Mouse (Mus musculus) G1E (cell line): ENCODE measurements around the gene Cirbp. TPM values are rescaled to one million over a fixed set of nuclear protein-coding genes. Genes with fewer than 3 reads are reported as not detected.

Experiments used
- ATAC-seq: 2 replicates; pipeline ENCODE4 v1.8.0; 2016; ENCODE audit warnings: mild to moderate bottlenecking; ENCODE audit not compliant: insufficient number of reproducible peaks, poor library complexity, low FRiP score, severe bottlenecking; ENCODE audit errors: extremely low read depth
- DNase-seq: peaks from one replicate; pipeline ENCODE4 v3.0.0; 2012; ENCODE audit warnings: low spot score
- H3K27me3 ChIP-seq: 2 replicates; pipeline ENCODE4 v1.6.1; 2012; ENCODE audit warnings: mild to moderate bottlenecking, low read length, inconsistent platforms; ENCODE audit not compliant: insufficient read depth
- H3K36me3 ChIP-seq: replicated peaks from 2 replicates; pipeline ENCODE3; 2012; ENCODE audit warnings: mild to moderate bottlenecking, inconsistent platforms
- H3K4me1 ChIP-seq: 2 replicates; pipeline ENCODE4 v1.6.1; 2012; ENCODE audit warnings: low read depth, low read length, inconsistent platforms, mixed read lengths; ENCODE audit not compliant: insufficient read depth
- H3K4me3 ChIP-seq: 2 replicates; pipeline ENCODE4 v1.5.1; 2012; ENCODE audit warnings: low read depth, mild to moderate bottlenecking, inconsistent platforms, low read length, moderate library complexity, mixed read lengths
- H3K9me3 ChIP-seq: replicated peaks from 2 replicates; pipeline ENCODE4 v1.6.1; 2012; ENCODE audit warnings: inconsistent platforms
- CTCF ChIP-seq: IDR thresholded peaks from 2 replicates; pipeline ENCODE4 v1.5.1; 2012; ENCODE audit warnings: low read depth, low read length, inconsistent platforms, mixed read lengths
- GATA1 ChIP-seq: IDR thresholded peaks from 2 replicates; pipeline ENCODE4 v1.6.1; 2012; ENCODE audit warnings: borderline replicate concordance, low read length, inconsistent platforms, mixed read lengths
- GATA2 ChIP-seq: IDR thresholded peaks from 2 replicates; pipeline ENCODE4 v1.6.1; 2012; ENCODE audit warnings: low read depth, low read length, inconsistent platforms, borderline replicate concordance
- POLR2AphosphoS5 ChIP-seq: IDR thresholded peaks from 2 replicates; pipeline ENCODE4 v1.6.1; 2012; ENCODE audit warnings: low read depth, low read length, inconsistent platforms; ENCODE audit not compliant: insufficient replicate concordance
- TAL1 ChIP-seq: conservative IDR thresholded peaks from 2 replicates; pipeline ENCODE4 v1.6.1; 2012; ENCODE audit warnings: low read depth, low read length, inconsistent platforms, mixed read lengths
- polyA plus RNA-seq: library from polyadenylated mRNA; stranded (reverse); fragments of >175 nt; gene quantifications from 2 replicates; pipeline ENCODE4 v1.2.3, GENCODE M21; 2012
- total RNA-seq, 2 experiments: library from RNA; stranded (forward) in 1 of 2; stranded (reverse) in 1 of 2; fragments of 200-1000 nt in 1 of 2; fragments of >200 nt in 1 of 2; fragmentation: Nextera tagmentation in 1 of 2; gene quantifications; 2 replicates each; pipeline ENCODE4 v1.2.3; 2014 to 2017

Cirbp gene
- total and polyA plus RNA-seq, 3 experiments = 21.2 to 45.2 (median 34.8) TPM

GRCm38 (mm10) chr10:80158307-80158986, 7.3 kb upstream of the Cirbp start:
- H3K36me3 ChIP-seq = peaks cover 48% of the 10 kb centered on the region
- peaks cover 95% of the 10 kb centered on the region for H3K4me1 ChIP-seq
- ATAC-seq (no peak), DNase-seq (peak; percentile 63)
- TF ChIP-seq POLR2AphosphoS5 (0 out of 2 replicates have a peak, but pooled peaks have one; percentile 69), GATA2 (no peak)
- H3K27me3 ChIP-seq = no peaks in the 10 kb centered on the region
- H3K4me3 ChIP-seq = peak overlapping the region; percentile 71
- no peaks in the 10 kb centered on the region for H3K9me3 ChIP-seq

DNA sequence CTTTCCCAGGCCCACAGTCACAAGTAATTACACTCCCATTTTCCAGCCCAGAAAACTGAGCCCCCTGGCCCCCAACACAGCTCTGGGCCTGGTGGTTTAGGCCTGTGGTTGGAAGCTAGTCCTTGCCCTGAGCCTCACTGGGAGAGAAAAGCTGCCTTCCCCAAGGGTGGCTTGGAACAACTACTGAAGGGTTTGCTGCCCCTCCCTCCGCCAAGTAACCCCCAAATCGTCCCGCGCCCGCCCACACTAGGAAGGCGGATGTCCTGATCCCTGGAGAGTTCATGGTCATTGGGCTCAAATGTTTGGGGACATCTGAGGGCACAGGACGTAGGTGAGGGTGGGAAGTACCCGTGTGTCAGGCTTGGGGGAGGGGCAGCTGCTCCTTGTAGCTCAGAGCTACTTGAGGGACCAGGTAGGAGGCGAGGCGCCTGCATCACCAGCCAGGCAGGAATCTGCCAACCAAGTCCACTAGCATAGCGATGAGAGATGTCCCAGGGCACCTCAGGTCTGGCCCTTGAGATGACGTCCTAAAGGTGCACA, 6.7 kb upstream of the Cirbp start:
- DNase-seq = no peak

GRCm38 (mm10) chr10:80159561-80160454, 6.0 kb upstream of the Cirbp start:
- TF ChIP-seq CTCF (no peak), GATA2 (no peak), POLR2AphosphoS5 (no peak), TAL1 (no peak), GATA1 (no peak)
- peak; percentile 95 for DNase-seq
- Histone ChIP-seq H3K36me3 (peaks cover 35% of the 10 kb centered on the region), H3K4me1 (peaks cover 94% of the 10 kb centered on the region), H3K4me3 (peak overlapping the region; percentile 71), H3K27me3 (no peaks in the 10 kb centered on the region; the same call in 1 of the 2 replicates), H3K9me3 (no peaks in the 10 kb centered on the region)
- peak; percentile 80 for ATAC-seq

More for the DNA sequence above, 6.7 kb upstream of the Cirbp start:
- Histone ChIP-seq H3K4me1 (peaks cover 94% of the 10 kb centered on the region), H3K9me3 (no peaks in the 10 kb centered on the region), H3K27me3 (no peaks in the 10 kb centered on the region; the same call in 1 of the 2 replicates), H3K36me3 (peaks cover 42% of the 10 kb centered on the region), H3K4me3 (peak overlapping the region; percentile 71)
- TF ChIP-seq POLR2AphosphoS5 = no peak; the same call in 1 of the 2 replicates
- no peak for TF ChIP-seq TAL1
- TF ChIP-seq GATA2 = no peak
- no peak for TF ChIP-seq GATA1
- TF ChIP-seq CTCF = no peak
- no peak for ATAC-seq

- TF ChIP-seq GATA1 (no peak), POLR2AphosphoS5 (no peak)
- ATAC-seq (no peak), DNase-seq (peak; percentile 70)
- Histone ChIP-seq H3K27me3 (no peaks in the 10 kb centered on the region; the same call in 1 of the 2 replicates), H3K4me1 (peaks cover 94% of the 10 kb centered on the region), H3K36me3 (peaks cover 26% of the 10 kb centered on the region), H3K4me3 (peak overlapping the region; percentile 71), H3K9me3 (no peaks in the 10 kb centered on the region)
Measured at GRCm38 (mm10) chr10:80160455-80161371, 5.1 kb upstream of the Cirbp start.

- Histone ChIP-seq H3K36me3 (peaks cover 16% of the 10 kb centered on the region), H3K9me3 (no peaks in the 10 kb centered on the region), H3K27me3 (no peaks in the 10 kb centered on the region; the same call in 1 of the 2 replicates), H3K4me1 (peaks cover 93% of the 10 kb centered on the region), H3K4me3 (peak overlapping the region; percentile 71; the same call in 1 of the 2 replicates)
- TF ChIP-seq POLR2AphosphoS5 = 0 out of 2 replicates have a peak, but pooled peaks have one; percentile 1
- no peak for TF ChIP-seq GATA2
- TF ChIP-seq GATA1 = no peak
- no peak for TF ChIP-seq TAL1
- no peak for TF ChIP-seq CTCF
- ATAC-seq = no peak
- no peak for DNase-seq
Measured at GRCm38 (mm10) chr10:80161522-80162242, 4.1 kb upstream of the Cirbp start.
